ENCODE assay signal across 12 mouse cellular contexts in genomic region chr1:185091816-185092558, GRCm38 (mm10).
A peak's percentile ranks its signal among the peaks of the same experiment; 100 is the strongest.
DNase-seq lines count a peak whose midpoint lies in the region; ATAC-seq lines count a peak whose summit lies in the region.
"Had no signal": no experiment of that assay in that cellular context is flagged by ENCODE, and none has a peak within 500 bp of the region (broad histone marks: within the 10 kb centered on the region; RNA-seq: fewer than 3 reads in every experiment).

No protein-coding gene starts in this region.

- H3K9ac ChIP-seq in kidney, embryonic 14.5 days (ENCODE audit: low read depth, low read length): no peak overlapping the region
- H3K9ac ChIP-seq in midbrain, embryonic 13.5 days (replicated peaks): no peak overlapping the region
- H3K9ac ChIP-seq in midbrain, embryonic 16.5 days (ENCODE audit: low read depth, low read length): no peak overlapping the region

- H3K36me3 ChIP-seq in kidney, embryonic 14.5 days (ENCODE audit: control insufficient read depth, insufficient read depth, low read length): no peaks in the 10 kb centered on the region
- no peaks in the 10 kb centered on the region for H3K36me3 ChIP-seq in midbrain, embryonic 13.5 days
- no peaks in the 10 kb centered on the region for H3K36me3 ChIP-seq in midbrain, embryonic 16.5 days (ENCODE audit: control insufficient read depth, insufficient read depth, low read length)
- H3K36me3 ChIP-seq: limb, embryonic 10.5 days had no signal

- peak; percentile 79 for ATAC-seq in kidney, embryonic 14.5 days (ENCODE audit: low FRiP score, low TSS enrichment)
- 0 out of 2 replicates have a peak, but pooled peaks have one; percentile 34 for ATAC-seq in midbrain, embryonic 13.5 days
- no peak for ATAC-seq in midbrain, embryonic 16.5 days
- no peak for ATAC-seq in inflammation-experienced regulatory T-cells, adult 6 months
- ATAC-seq: activated CD4-positive, CD25-positive, alpha-beta regulatory T cell, adult 4 months; forebrain, embryonic 14.5 days had no signal

- 40% methylated on average over 21 of the region's 21 CpGs for WGBS in kidney, embryonic 14.5 days
- WGBS in midbrain, embryonic 13.5 days: 63% methylated on average over 21 of the region's 21 CpGs
- WGBS in midbrain, embryonic 16.5 days: 48% methylated on average over 21 of the region's 21 CpGs

- H3K4me3 ChIP-seq in kidney, embryonic 14.5 days (ENCODE audit: low read length): no peak overlapping the region
- H3K4me3 ChIP-seq in midbrain, embryonic 13.5 days (replicated peaks): no peak overlapping the region
- no peak overlapping the region for H3K4me3 ChIP-seq in midbrain, embryonic 16.5 days (ENCODE audit: low read depth, low read length)
- H3K4me3 ChIP-seq: limb, embryonic 10.5 days; megakaryocyte, embryonic 14.5 days had no signal

- no peaks in the 10 kb centered on the region for H3K4me1 ChIP-seq in kidney, embryonic 14.5 days (ENCODE audit: control insufficient read depth, insufficient read depth, low read length)
- no peaks in the 10 kb centered on the region for H3K4me1 ChIP-seq in midbrain, embryonic 13.5 days (replicated peaks)
- no peaks in the 10 kb centered on the region for H3K4me1 ChIP-seq in midbrain, embryonic 16.5 days (ENCODE audit: control insufficient read depth, insufficient read depth, low read length)
- H3K4me1 ChIP-seq: megakaryocyte, embryonic 14.5 days had no signal

- no peak overlapping the region; the same call in 1 of the 2 replicates for H3K4me2 ChIP-seq in kidney, embryonic 14.5 days (replicated peaks; ENCODE audit: low read depth, low read length)
- H3K4me2 ChIP-seq in midbrain, embryonic 13.5 days (replicated peaks): no peak overlapping the region
- no peak overlapping the region for H3K4me2 ChIP-seq in midbrain, embryonic 16.5 days (ENCODE audit: low read length)

- no peaks in the 10 kb centered on the region for H3K9me3 ChIP-seq in kidney, embryonic 14.5 days (ENCODE audit: control insufficient read depth, low read length)
- no peaks in the 10 kb centered on the region for H3K9me3 ChIP-seq in midbrain, embryonic 13.5 days
- H3K9me3 ChIP-seq in midbrain, embryonic 16.5 days (replicated peaks; ENCODE audit: control insufficient read depth, low read length, poor library complexity, severe bottlenecking): no peaks in the 10 kb centered on the region
- H3K9me3 ChIP-seq: limb, embryonic 10.5 days; megakaryocyte, embryonic 14.5 days had no signal

- intact Hi-C loops in heart, postnatal 10 days (cut with DNase I): no loop called here

- H3K27ac ChIP-seq in kidney, embryonic 14.5 days (ENCODE audit: low read depth, low read length): no peak overlapping the region
- no peak overlapping the region for H3K27ac ChIP-seq in midbrain, embryonic 13.5 days
- no peak overlapping the region for H3K27ac ChIP-seq in midbrain, embryonic 16.5 days (ENCODE audit: low read length)
- H3K27ac ChIP-seq: limb, embryonic 10.5 days had no signal

- DNase-seq in kidney, adult 9 months: no peak
- peak; percentile 15 to 28 for DNase-seq in heart, postnatal 10 days
- peak; percentile 17 for DNase-seq in yolk sac, embryonic 10.5 days (ENCODE audit: low spot score)
- DNase-seq: right cerebral cortex, postnatal 14 days had no signal

- no peaks in the 10 kb centered on the region for H3K27me3 ChIP-seq in kidney, embryonic 14.5 days (ENCODE audit: control insufficient read depth, insufficient read depth, low read length)
- H3K27me3 ChIP-seq in midbrain, embryonic 13.5 days: no peaks in the 10 kb centered on the region
- H3K27me3 ChIP-seq in midbrain, embryonic 16.5 days (ENCODE audit: control insufficient read depth, insufficient read depth, low read depth, low read length): no peaks in the 10 kb centered on the region
- H3K27me3 ChIP-seq: megakaryocyte, embryonic 14.5 days had no signal

Comparison
In these comparisons a context has a peak if more than half of its experiments do, and no peak if none do; other contexts are left out.
1. ATAC-seq: peak in kidney, embryonic 14.5 days (single experiment) and midbrain, embryonic 13.5 days (single experiment); none in midbrain, embryonic 16.5 days (single experiment) and inflammation-experienced regulatory T-cells, adult 6 months (single experiment).